Mouse (Mus musculus) C2C12 (cell line): ENCODE measurements around the gene Fyn. TPM values are rescaled to one million over a fixed set of nuclear protein-coding genes. Genes with fewer than 3 reads are reported as not detected.

Source experiments
- H3K27me3 ChIP-seq: one replicate; pipeline ENCODE4 v1.6.1; 2011; ENCODE audit not compliant: control insufficient read depth, insufficient read depth, insufficient read length
- H3K36me3 ChIP-seq: one replicate; pipeline ENCODE4 v1.6.1; 2011; ENCODE audit not compliant: control insufficient read depth, insufficient read depth
- H3K4me3 ChIP-seq: one replicate; pipeline ENCODE4 v1.5.1; 2011; ENCODE audit warnings: mild to moderate bottlenecking, control low read depth; ENCODE audit not compliant: poor library complexity, insufficient read depth, severe bottlenecking
- H3K79me2 ChIP-seq: one replicate; pipeline ENCODE4 v1.6.1; 2011; ENCODE audit not compliant: control insufficient read depth, insufficient read depth
- H3K79me3 ChIP-seq: one replicate; pipeline ENCODE4 v1.6.1; 2011; ENCODE audit warnings: low read depth, control low read depth
- H3ac ChIP-seq: one replicate; pipeline ENCODE3; 2011; ENCODE audit warnings: low read depth; ENCODE audit not compliant: control insufficient read depth, insufficient read length
- CEBPB ChIP-seq: IDR thresholded peaks from one replicate; pipeline ENCODE4 v1.6.1; 2011; ENCODE audit warnings: low read depth, mild to moderate bottlenecking, control low read depth, moderate library complexity
- CTCF ChIP-seq: IDR thresholded peaks from one replicate; pipeline ENCODE4 v1.5.1; 2011; ENCODE audit not compliant: control insufficient read depth, insufficient read depth, insufficient read length
- FOSL1 ChIP-seq: IDR thresholded peaks from one replicate; pipeline ENCODE4 v1.8.0; 2011; ENCODE audit warnings: mild to moderate bottlenecking, low read length; ENCODE audit not compliant: poor library complexity, insufficient read depth, severe bottlenecking
- MAX ChIP-seq: IDR thresholded peaks from one replicate; pipeline ENCODE4 v1.6.1; 2011; ENCODE audit warnings: mild to moderate bottlenecking, control low read depth
- MYOD1 ChIP-seq: IDR thresholded peaks from one replicate; pipeline ENCODE4 v1.6.1; 2011; ENCODE audit warnings: low read depth; ENCODE audit not compliant: control insufficient read depth, insufficient read length
- MYOG ChIP-seq: IDR thresholded peaks from one replicate; pipeline ENCODE4 v1.6.1; 2011; ENCODE audit not compliant: control insufficient read depth, insufficient read length; ENCODE audit errors: extremely low read depth
- USF1 ChIP-seq: IDR thresholded peaks from one replicate; pipeline ENCODE4 v1.6.1; 2011; ENCODE audit warnings: low read depth, mild to moderate bottlenecking, control low read depth, moderate library complexity
- polyA plus RNA-seq: library from polyadenylated mRNA; unstranded; fragments of >200 nt; fragmentation: generic; extraction: Trizol; gene quantifications from one replicate; pipeline ENCODE4 v1.2.1, GENCODE M21; 2012; ENCODE audit warnings: missing spikeins

The Fyn gene
- polyA plus RNA-seq, 1 experiment: 16.1 TPM

GRCm38 (mm10) chr10:39572672-39573051, 204.0 kb downstream of the Fyn start:
- Histone ChIP-seq H3K79me2 (no peaks in the 10 kb centered on the region), H3ac (no peak overlapping the region), H3K79me3 (no peaks in the 10 kb centered on the region), H3K27me3 (no peaks in the 10 kb centered on the region), H3K4me3 (no peak overlapping the region), H3K36me3 (no peaks in the 10 kb centered on the region)
- peak; percentile 61 for TF ChIP-seq CEBPB
- no peak for TF ChIP-seq CTCF
- TF ChIP-seq MYOG: no peak
- TF ChIP-seq FOSL1: no peak
- no peak for TF ChIP-seq MYOD1
- no peak for TF ChIP-seq USF1
- no peak for TF ChIP-seq MAX

- Histone ChIP-seq H3ac (no peak overlapping the region), H3K79me2 (no peaks in the 10 kb centered on the region), H3K4me3 (no peak overlapping the region), H3K79me3 (no peaks in the 10 kb centered on the region), H3K36me3 (no peaks in the 10 kb centered on the region), H3K27me3 (no peaks in the 10 kb centered on the region)
- TF ChIP-seq CTCF: no peak
- TF ChIP-seq MYOG: no peak
- TF ChIP-seq MYOD1: no peak
- no peak for TF ChIP-seq CEBPB
- TF ChIP-seq USF1: no peak
Measured at GRCm38 (mm10) chr10:39576466-39576865, 207.8 kb downstream of the Fyn start.

- Histone ChIP-seq H3K4me3 (no peak overlapping the region), H3ac (no peak overlapping the region), H3K36me3 (no peaks in the 10 kb centered on the region), H3K27me3 (no peaks in the 10 kb centered on the region), H3K79me2 (no peaks in the 10 kb centered on the region), H3K79me3 (no peaks in the 10 kb centered on the region)
- TF ChIP-seq MYOG: no peak
- no peak for TF ChIP-seq CEBPB
- TF ChIP-seq MYOD1: no peak
- TF ChIP-seq MAX: no peak
- no peak for TF ChIP-seq FOSL1
- TF ChIP-seq CTCF: no peak
- no peak for TF ChIP-seq USF1
Measured at GRCm38 (mm10) chr10:39580477-39580876, 211.8 kb downstream of the Fyn start.

- H3K79me2 ChIP-seq: no peaks in the 10 kb centered on the region
- H3K79me3 ChIP-seq: no peaks in the 10 kb centered on the region
- no peak overlapping the region for H3ac ChIP-seq
- no peaks in the 10 kb centered on the region for H3K27me3 ChIP-seq
- no peak for TF ChIP-seq FOSL1
- no peak for TF ChIP-seq MAX
- no peak for TF ChIP-seq CEBPB
- no peak for TF ChIP-seq MYOD1
- no peak for TF ChIP-seq USF1
- no peak for TF ChIP-seq MYOG
- TF ChIP-seq CTCF: no peak
- no peak overlapping the region for H3K4me3 ChIP-seq
- H3K36me3 ChIP-seq: no peaks in the 10 kb centered on the region
Measured at GRCm38 (mm10) chr10:39582385-39582784, 213.7 kb downstream of the Fyn start.

- no peak overlapping the region for H3ac ChIP-seq
- H3K79me3 ChIP-seq: no peaks in the 10 kb centered on the region
- no peaks in the 10 kb centered on the region for H3K79me2 ChIP-seq
- no peaks in the 10 kb centered on the region for H3K36me3 ChIP-seq
- no peak overlapping the region for H3K4me3 ChIP-seq
- TF ChIP-seq CTCF: no peak
- TF ChIP-seq MAX: no peak
- no peak for TF ChIP-seq CEBPB
- no peak for TF ChIP-seq FOSL1
- TF ChIP-seq USF1: no peak
- TF ChIP-seq MYOD1: no peak
- TF ChIP-seq MYOG: no peak
- H3K27me3 ChIP-seq: no peaks in the 10 kb centered on the region
Measured at GRCm38 (mm10) chr10:39583718-39584117, 215.1 kb downstream of the Fyn start.

- Histone ChIP-seq H3K36me3 (no peaks in the 10 kb centered on the region), H3K4me3 (no peak overlapping the region), H3ac (no peak overlapping the region), H3K27me3 (no peaks in the 10 kb centered on the region), H3K79me3 (no peaks in the 10 kb centered on the region), H3K79me2 (no peaks in the 10 kb centered on the region)
- no peak for TF ChIP-seq CEBPB
- TF ChIP-seq MAX: no peak
- TF ChIP-seq FOSL1: no peak
- no peak for TF ChIP-seq USF1
- TF ChIP-seq MYOD1: no peak
- TF ChIP-seq CTCF: no peak
- TF ChIP-seq MYOG: no peak
Measured at GRCm38 (mm10) chr10:39587290-39587925, 218.8 kb downstream of the Fyn start.
